Mouse (Mus musculus): ENCODE measurements at regions not wholly inside any gene's neighbourhood (a gene's known extent, or its start where the extent isn't known, plus 50 kb on each side); places are given as distances from the start of the nearest gene placed in this dataset.

DNA sequence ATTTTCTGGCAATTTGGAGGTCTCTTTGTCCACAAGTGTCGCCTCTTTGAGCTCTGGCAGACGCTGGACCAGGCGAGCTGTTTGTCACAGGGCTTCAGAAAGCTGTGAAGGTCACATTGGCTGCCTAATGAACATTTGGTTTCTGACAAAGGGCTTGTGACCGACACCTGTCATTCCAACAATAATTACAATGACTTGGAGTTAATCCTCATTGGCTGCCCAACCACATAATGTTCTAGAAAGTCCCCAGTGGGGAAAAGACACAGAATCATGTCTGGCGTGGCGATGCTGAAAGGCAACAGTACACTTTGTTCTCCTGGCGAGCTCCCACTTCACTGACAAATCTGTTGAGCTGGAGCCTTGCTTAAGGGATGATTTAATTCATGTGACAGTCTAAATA lies 194.4 kb downstream of the Gm10260 start:
- H3K27me3 ChIP-seq (ENCODE audit: control insufficient read depth, insufficient read depth, low read length): no peaks in the 10 kb centered on the region
- DNase-seq (ENCODE audit: low spot score): no peak
- H3K36me3 ChIP-seq (ENCODE audit: control insufficient read depth, insufficient read depth, low read length): no peaks in the 10 kb centered on the region
- no peak for TF ChIP-seq POLR2A (IDR thresholded peaks at IDR 0.05; ENCODE audit: borderline replicate concordance, extremely low read depth, insufficient read depth, insufficient read length)
- H3K4me3 ChIP-seq (replicated peaks; ENCODE audit: low read length): no peak overlapping the region
- H3K4me2 ChIP-seq (replicated peaks; ENCODE audit: low read depth, low read length, severe bottlenecking): no peak overlapping the region
- WGBS: 63% methylated on average over 7 of the region's 7 CpGs
- H3K9me3 ChIP-seq (ENCODE audit: control insufficient read depth, low read length): no peaks in the 10 kb centered on the region
- no peak overlapping the region for H3K27ac ChIP-seq (replicated peaks; ENCODE audit: low read depth, low read length)
- H3K9ac ChIP-seq (ENCODE audit: low read depth, low read length, severe bottlenecking): no peak overlapping the region
- no peaks in the 10 kb centered on the region for H3K4me1 ChIP-seq (ENCODE audit: control insufficient read depth, insufficient read depth, low read length)
- no peak for ATAC-seq (ENCODE audit: low FRiP score, low read depth)

DNA sequence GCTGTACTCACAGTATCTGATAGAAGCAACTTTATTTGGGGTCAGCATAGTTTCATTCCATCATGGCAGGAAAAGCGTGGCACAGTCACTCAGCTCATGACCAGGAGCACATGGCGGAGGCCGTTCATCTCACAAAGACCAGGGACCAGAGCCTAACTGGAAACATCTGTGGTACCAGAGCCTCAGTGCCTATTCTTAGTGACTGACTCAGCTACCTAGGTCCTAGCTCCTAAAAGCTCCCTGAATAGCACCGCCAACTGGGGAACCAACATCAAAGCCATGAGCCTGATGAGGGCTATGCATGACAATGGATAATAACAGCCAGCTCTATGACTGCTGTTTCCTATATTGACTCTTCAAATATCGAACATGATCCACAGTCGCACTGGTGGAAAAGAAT lies 198.2 kb downstream of the Gm10260 start:
- no peak for ATAC-seq (ENCODE audit: low FRiP score, low read depth)
- no peak for TF ChIP-seq POLR2A (IDR thresholded peaks at IDR 0.05; ENCODE audit: borderline replicate concordance, extremely low read depth, insufficient read depth, insufficient read length)

DNA sequence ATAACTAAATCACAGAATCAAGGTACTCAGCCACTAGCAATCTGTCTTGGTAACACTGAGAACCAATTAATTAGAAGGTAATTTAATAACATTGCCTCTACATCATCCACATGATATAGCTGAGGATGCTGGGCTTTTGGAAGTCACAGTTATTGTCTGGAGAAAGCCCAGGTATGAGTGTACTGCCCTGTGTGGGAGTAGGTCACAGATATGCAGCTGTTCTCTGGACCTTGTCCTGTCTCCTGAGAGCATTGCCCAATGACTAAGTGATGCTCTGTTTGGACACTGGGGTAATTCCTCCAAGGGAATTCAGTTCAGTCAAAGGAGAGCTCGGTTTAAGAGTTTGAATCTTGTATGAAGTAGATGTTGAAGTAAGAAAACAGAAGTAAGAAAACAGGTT lies 199.6 kb downstream of the Gm10260 start:
- no peak for TF ChIP-seq POLR2A (IDR thresholded peaks at IDR 0.05; ENCODE audit: borderline replicate concordance, extremely low read depth, insufficient read depth, insufficient read length)
- no peaks in the 10 kb centered on the region for H3K27me3 ChIP-seq (ENCODE audit: control insufficient read depth, insufficient read depth, low read length)
- 64% methylated on average over 1 of the region's 1 CpGs for WGBS
- H3K4me3 ChIP-seq (replicated peaks; ENCODE audit: low read length): no peak overlapping the region
- H3K9me3 ChIP-seq (ENCODE audit: control insufficient read depth, low read length): no peaks in the 10 kb centered on the region
- H3K27ac ChIP-seq (replicated peaks; ENCODE audit: low read depth, low read length): no peak overlapping the region
- ATAC-seq (ENCODE audit: low FRiP score, low read depth) (no peak), DNase-seq (ENCODE audit: low spot score) (no peak)
- H3K9ac ChIP-seq (ENCODE audit: low read depth, low read length, severe bottlenecking): no peak overlapping the region
- no peak overlapping the region for H3K4me2 ChIP-seq (replicated peaks; ENCODE audit: low read depth, low read length, severe bottlenecking)
- H3K4me1 ChIP-seq (ENCODE audit: control insufficient read depth, insufficient read depth, low read length): no peaks in the 10 kb centered on the region
- H3K36me3 ChIP-seq (ENCODE audit: control insufficient read depth, insufficient read depth, low read length): no peaks in the 10 kb centered on the region

More for the DNA sequence above, 198.2 kb downstream of the Gm10260 start:
- Histone ChIP-seq H3K9me3 (ENCODE audit: control insufficient read depth, low read length) (no peaks in the 10 kb centered on the region), H3K36me3 (ENCODE audit: control insufficient read depth, insufficient read depth, low read length) (no peaks in the 10 kb centered on the region), H3K27ac (replicated peaks; ENCODE audit: low read depth, low read length) (no peak overlapping the region), H3K4me2 (replicated peaks; ENCODE audit: low read depth, low read length, severe bottlenecking) (no peak overlapping the region), H3K27me3 (ENCODE audit: control insufficient read depth, insufficient read depth, low read length) (no peaks in the 10 kb centered on the region), H3K4me1 (ENCODE audit: control insufficient read depth, insufficient read depth, low read length) (no peaks in the 10 kb centered on the region), H3K9ac (ENCODE audit: low read depth, low read length, severe bottlenecking) (no peak overlapping the region), H3K4me3 (replicated peaks; ENCODE audit: low read length) (no peak overlapping the region)
- DNase-seq (ENCODE audit: low spot score): no peak
- WGBS: 52% methylated on average over 6 of the region's 6 CpGs

DNA sequence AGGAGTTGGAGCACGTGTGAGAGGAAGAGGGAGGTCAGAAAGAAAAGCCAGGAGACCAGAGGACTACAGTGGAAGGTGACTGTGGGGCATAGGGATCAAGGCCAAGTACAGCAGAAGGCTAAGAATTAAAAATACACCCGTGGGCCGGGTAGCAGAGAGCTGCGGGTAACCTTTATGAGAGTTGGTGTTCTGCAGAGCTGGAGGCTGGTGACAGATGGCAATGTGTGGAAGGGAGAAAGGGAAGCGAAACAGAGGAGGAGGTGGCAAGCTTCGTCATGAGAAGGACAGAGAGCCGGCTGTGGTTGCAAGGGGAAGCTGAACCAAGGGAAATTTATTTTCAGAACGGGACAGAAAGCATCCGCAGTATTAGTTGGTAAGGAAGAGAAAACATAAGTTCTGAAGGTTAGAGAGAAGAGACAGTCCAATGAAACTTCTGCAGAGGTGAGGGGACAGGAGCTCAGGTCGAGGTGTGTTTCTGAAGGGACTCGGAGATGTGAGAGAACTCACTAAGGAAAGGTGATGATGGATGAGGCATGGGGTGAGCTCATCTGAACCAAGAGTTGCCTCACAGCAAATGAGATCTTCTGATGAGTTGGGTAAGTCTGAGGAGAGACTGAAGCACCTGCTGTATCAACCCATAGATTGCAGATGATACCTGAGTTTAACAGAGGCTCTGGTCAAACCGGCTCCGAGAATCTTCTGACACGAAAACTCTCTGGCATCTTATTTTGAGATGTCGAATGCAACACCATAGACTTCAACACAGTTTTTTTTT lies 200.6 kb downstream of the Gm10260 start:
- WGBS: 86% methylated on average over 15 of the region's 15 CpGs
- DNase-seq (ENCODE audit: low spot score): no peak
- Histone ChIP-seq H3K36me3 (ENCODE audit: control insufficient read depth, insufficient read depth, low read length) (no peaks in the 10 kb centered on the region), H3K9me3 (ENCODE audit: control insufficient read depth, low read length) (no peaks in the 10 kb centered on the region), H3K27ac (replicated peaks; ENCODE audit: low read depth, low read length) (no peak overlapping the region), H3K4me3 (replicated peaks; ENCODE audit: low read length) (no peak overlapping the region), H3K4me1 (ENCODE audit: control insufficient read depth, insufficient read depth, low read length) (no peaks in the 10 kb centered on the region), H3K9ac (ENCODE audit: low read depth, low read length, severe bottlenecking) (no peak overlapping the region), H3K4me2 (replicated peaks; ENCODE audit: low read depth, low read length, severe bottlenecking) (no peak overlapping the region), H3K27me3 (ENCODE audit: control insufficient read depth, insufficient read depth, low read length) (no peaks in the 10 kb centered on the region)
- TF ChIP-seq POLR2A (IDR thresholded peaks at IDR 0.05; ENCODE audit: borderline replicate concordance, extremely low read depth, insufficient read depth, insufficient read length): no peak
- ATAC-seq (ENCODE audit: low FRiP score, low read depth): no peak

DNA sequence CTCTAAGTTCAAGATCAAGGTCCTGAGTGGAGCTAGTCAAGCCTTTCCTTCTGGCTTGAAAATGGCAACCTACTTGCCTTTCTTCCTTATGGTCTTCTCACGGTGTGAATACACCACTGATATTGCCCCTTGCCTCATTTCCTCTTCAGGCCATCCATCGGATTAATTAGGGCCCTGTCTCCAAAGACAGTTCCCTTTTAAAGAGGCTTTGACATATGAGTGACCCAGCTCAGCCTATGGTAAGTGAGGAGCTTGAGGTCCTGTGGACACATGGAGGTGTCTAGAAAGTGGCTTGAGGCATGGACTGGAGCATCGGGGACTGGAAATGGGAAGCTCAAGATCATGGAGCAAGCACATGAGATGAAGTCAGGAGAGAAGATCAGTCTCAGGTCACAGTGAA lies 201.5 kb downstream of the Gm10260 start:
- WGBS: 96% methylated on average over 3 of the region's 3 CpGs
- Histone ChIP-seq H3K27ac (replicated peaks; ENCODE audit: low read depth, low read length) (no peak overlapping the region), H3K4me1 (ENCODE audit: control insufficient read depth, insufficient read depth, low read length) (no peaks in the 10 kb centered on the region), H3K9me3 (ENCODE audit: control insufficient read depth, low read length) (no peaks in the 10 kb centered on the region), H3K4me2 (replicated peaks; ENCODE audit: low read depth, low read length, severe bottlenecking) (no peak overlapping the region), H3K9ac (ENCODE audit: low read depth, low read length, severe bottlenecking) (no peak overlapping the region), H3K36me3 (ENCODE audit: control insufficient read depth, insufficient read depth, low read length) (no peaks in the 10 kb centered on the region), H3K4me3 (replicated peaks; ENCODE audit: low read length) (no peak overlapping the region), H3K27me3 (ENCODE audit: control insufficient read depth, insufficient read depth, low read length) (no peaks in the 10 kb centered on the region)
- no peak for DNase-seq (ENCODE audit: low spot score)
- ATAC-seq (ENCODE audit: low FRiP score, low read depth): no peak
- no peak for TF ChIP-seq POLR2A (IDR thresholded peaks at IDR 0.05; ENCODE audit: borderline replicate concordance, extremely low read depth, insufficient read depth, insufficient read length)
